Mouse (Mus musculus) natural killer cell, adult 2 months (primary cell): ENCODE data around the gene Dnmbp.

Experiments
- DNase-seq, 2 experiments: peaks; one replicate each; pipeline ENCODE4 v3.0.0; 2022; ENCODE audit warnings: low spot score in 2 of 2

Gene Dnmbp

GRCm38 (mm10) chr19:43801427-43802051 is 138.5 kb downstream of the Dnmbp start:
- DNase-seq = no peak

- no peak for DNase-seq
Observed at GRCm38 (mm10) chr19:43797216-43797615, 142.8 kb downstream of the Dnmbp start.
